Mouse (Mus musculus): Measurements from ENCODE around the gene Cdc37. TPM values are rescaled to one million over a fixed set of nuclear protein-coding genes. Genes with fewer than 3 reads are reported as not detected.

The Cdc37 gene
- polyA plus RNA-seq, 1 experiment from 2014 or later, result 260 TPM

GRCm38 (mm10) chr9:21165041-21165951, 15.5 kb upstream of the Cdc37 start, which contains the start of gene Pde4a:
TSS of gene Pde4a (plus strand) at chr9:21165714.
- Histone ChIP-seq H3K27ac (no peak within 1 kb of the TSS), H3K9me3 (no peaks in the 10 kb centered on the region), H3K36me3 (replicated peaks) (no peaks in the 10 kb centered on the region), H3K27me3 (peaks cover 82% of the 10 kb centered on the region), H3K4me1 (peaks cover 40% of the 10 kb centered on the region), H3K4me2 (peak within 1 kb of the TSS; percentile 61), H3K9ac (peak within 1 kb of the TSS; percentile 33; the same call in 1 of the 2 replicates), H3K4me3 (replicated peaks) (peak within 1 kb of the TSS; percentile 42)
- WGBS, result 1% methylated on average over 80 of the region's 86 CpGs
- peak; percentile 12; the same call in 1 of the 2 replicates for ATAC-seq (ENCODE audit: low FRiP score)

- WGBS, result 2% methylated on average over 26 of the region's 26 CpGs
- Histone ChIP-seq H3K36me3 (replicated peaks) (no peaks in the 10 kb centered on the region), H3K9ac (no peak overlapping the region), H3K4me1 (peaks cover 40% of the 10 kb centered on the region), H3K27me3 (peaks cover 83% of the 10 kb centered on the region), H3K9me3 (no peaks in the 10 kb centered on the region), H3K4me2 (peak overlapping the region; percentile 31), H3K27ac (no peak overlapping the region), H3K4me3 (replicated peaks) (peak overlapping the region; percentile 14; the same call in 1 of the 2 replicates)
- no peak for ATAC-seq (ENCODE audit: low FRiP score)
Measured at GRCm38 (mm10) chr9:21164072-21164471, 14.3 kb upstream of the Cdc37 start.

- Histone ChIP-seq H3K4me3 (replicated peaks) (no peak overlapping the region), H3K9me3 (no peaks in the 10 kb centered on the region), H3K4me2 (no peak overlapping the region), H3K9ac (no peak overlapping the region), H3K27me3 (peaks cover 82% of the 10 kb centered on the region), H3K36me3 (replicated peaks) (no peaks in the 10 kb centered on the region), H3K4me1 (peaks cover 35% of the 10 kb centered on the region), H3K27ac (no peak overlapping the region)
- no peak for ATAC-seq (ENCODE audit: low FRiP score)
- 35% methylated on average over 11 of the region's 11 CpGs for WGBS
Measured at GRCm38 (mm10) chr9:21163086-21164050, 13.6 kb upstream of the Cdc37 start.

GRCm38 (mm10) chr9:21161209-21161909, 11.6 kb upstream of the Cdc37 start:
- peak overlapping the region; percentile 55 for H3K4me3 ChIP-seq (replicated peaks)
- no peak overlapping the region for H3K27ac ChIP-seq
- no peaks in the 10 kb centered on the region for H3K9me3 ChIP-seq
- WGBS, result 1% methylated on average over 52 of the region's 52 CpGs
- peak overlapping the region; percentile 72 for H3K9ac ChIP-seq
- ATAC-seq (ENCODE audit: low FRiP score), result peak; percentile 71
- H3K36me3 ChIP-seq (replicated peaks), result no peaks in the 10 kb centered on the region
- H3K27me3 ChIP-seq, result peaks cover 62% of the 10 kb centered on the region
- H3K4me1 ChIP-seq, result peaks cover 27% of the 10 kb centered on the region
- peak overlapping the region; percentile 78 for H3K4me2 ChIP-seq

DNA sequence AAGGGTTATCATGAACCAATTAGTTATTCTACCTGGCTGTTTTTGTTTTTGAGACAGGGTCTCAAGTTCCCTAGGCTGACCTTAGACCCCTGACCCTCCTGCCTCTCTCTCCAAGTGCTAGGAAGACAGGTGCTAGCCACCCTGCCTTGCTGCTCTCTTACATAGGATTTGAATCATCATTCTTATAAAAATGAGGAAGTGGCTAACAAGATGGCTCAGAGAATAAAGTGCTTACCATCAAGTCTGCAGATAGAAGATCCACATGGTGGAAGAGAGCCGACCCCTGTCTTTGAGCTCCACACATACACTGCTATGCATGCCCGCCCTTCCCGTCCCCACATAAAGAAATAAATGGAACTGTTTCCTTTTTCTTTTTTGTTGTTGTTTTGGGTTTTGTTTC, 5.0 kb upstream of the Cdc37 start:
- peaks cover 8% of the 10 kb centered on the region for H3K27me3 ChIP-seq
- no peak overlapping the region for H3K4me3 ChIP-seq (replicated peaks)
- 83% methylated on average over 3 of the region's 3 CpGs for WGBS
- H3K27ac ChIP-seq, result no peak overlapping the region
- no peak for ATAC-seq (ENCODE audit: low FRiP score)
- H3K9me3 ChIP-seq, result no peaks in the 10 kb centered on the region
- no peak overlapping the region for H3K4me2 ChIP-seq
- no peaks in the 10 kb centered on the region for H3K36me3 ChIP-seq (replicated peaks)
- H3K9ac ChIP-seq, result no peak overlapping the region
- peaks cover 18% of the 10 kb centered on the region for H3K4me1 ChIP-seq

- no peak for ATAC-seq (ENCODE audit: low FRiP score)
- peaks cover 8% of the 10 kb centered on the region for H3K27me3 ChIP-seq
- H3K4me2 ChIP-seq, result peak overlapping the region; percentile 49
- peak overlapping the region; percentile 23; the same call in 1 of the 2 replicates for H3K4me3 ChIP-seq (replicated peaks)
- H3K36me3 ChIP-seq (replicated peaks), result no peaks in the 10 kb centered on the region
- H3K9me3 ChIP-seq, result no peaks in the 10 kb centered on the region
- peaks cover 22% of the 10 kb centered on the region for H3K4me1 ChIP-seq
- H3K27ac ChIP-seq, result no peak overlapping the region
- peak overlapping the region; percentile 39; the same call in 1 of the 2 replicates for H3K9ac ChIP-seq
- 18% methylated on average over 5 of the region's 5 CpGs for WGBS
Measured at GRCm38 (mm10) chr9:21153833-21154232, 4.1 kb upstream of the Cdc37 start.

- Histone ChIP-seq H3K27ac (no peak overlapping the region), H3K4me1 (peaks cover 27% of the 10 kb centered on the region), H3K4me3 (replicated peaks) (peak overlapping the region; percentile 23), H3K36me3 (replicated peaks) (no peaks in the 10 kb centered on the region), H3K9ac (peak overlapping the region; percentile 39; the same call in 1 of the 2 replicates), H3K4me2 (peak overlapping the region; percentile 49), H3K27me3 (peaks cover 8% of the 10 kb centered on the region), H3K9me3 (no peaks in the 10 kb centered on the region)
- ATAC-seq (ENCODE audit: low FRiP score), result no peak
- 5% methylated on average over 12 of the region's 12 CpGs for WGBS
Measured at GRCm38 (mm10) chr9:21153331-21153730, 3.5 kb upstream of the Cdc37 start.

GRCm38 (mm10) chr9:21152715-21153114, 2.9 kb upstream of the Cdc37 start:
- Histone ChIP-seq H3K4me2 (peak overlapping the region; percentile 49), H3K4me3 (replicated peaks) (no peak overlapping the region), H3K4me1 (peaks cover 33% of the 10 kb centered on the region), H3K9me3 (no peaks in the 10 kb centered on the region), H3K27ac (no peak overlapping the region), H3K27me3 (peaks cover 8% of the 10 kb centered on the region), H3K36me3 (replicated peaks) (no peaks in the 10 kb centered on the region), H3K9ac (no peak overlapping the region)
- no peak for ATAC-seq (ENCODE audit: low FRiP score)
- 5% methylated on average over 11 of the region's 11 CpGs for WGBS

- peak overlapping the region; percentile 70 for H3K27ac ChIP-seq
- peak overlapping the region; percentile 85 for H3K9ac ChIP-seq
- H3K36me3 ChIP-seq (replicated peaks), result peaks cover 21% of the 10 kb centered on the region
- H3K4me2 ChIP-seq, result peak overlapping the region; percentile 94
- H3K27me3 ChIP-seq, result peaks cover 8% of the 10 kb centered on the region
- 15% methylated on average over 8 of the region's 8 CpGs for WGBS
- no peaks in the 10 kb centered on the region for H3K9me3 ChIP-seq
- peak overlapping the region; percentile 87 for H3K4me3 ChIP-seq (replicated peaks)
- peaks cover 48% of the 10 kb centered on the region for H3K4me1 ChIP-seq
- no peak for ATAC-seq (ENCODE audit: low FRiP score)
Measured at GRCm38 (mm10) chr9:21149077-21149653, 617 bp downstream of the Cdc37 start.

GRCm38 (mm10) chr9:21148427-21148826, 1.4 kb downstream of the Cdc37 start:
- no peak for ATAC-seq (ENCODE audit: low FRiP score)
- H3K9me3 ChIP-seq, result no peaks in the 10 kb centered on the region
- no peak overlapping the region for H3K27ac ChIP-seq
- H3K4me3 ChIP-seq (replicated peaks), result peak overlapping the region; percentile 87
- H3K36me3 ChIP-seq (replicated peaks), result peaks cover 28% of the 10 kb centered on the region
- peak overlapping the region; percentile 85; the same call in 1 of the 2 replicates for H3K9ac ChIP-seq
- H3K4me1 ChIP-seq, result peaks cover 43% of the 10 kb centered on the region
- H3K27me3 ChIP-seq, result peaks cover 4% of the 10 kb centered on the region
- H3K4me2 ChIP-seq, result peak overlapping the region; percentile 94

DNA sequence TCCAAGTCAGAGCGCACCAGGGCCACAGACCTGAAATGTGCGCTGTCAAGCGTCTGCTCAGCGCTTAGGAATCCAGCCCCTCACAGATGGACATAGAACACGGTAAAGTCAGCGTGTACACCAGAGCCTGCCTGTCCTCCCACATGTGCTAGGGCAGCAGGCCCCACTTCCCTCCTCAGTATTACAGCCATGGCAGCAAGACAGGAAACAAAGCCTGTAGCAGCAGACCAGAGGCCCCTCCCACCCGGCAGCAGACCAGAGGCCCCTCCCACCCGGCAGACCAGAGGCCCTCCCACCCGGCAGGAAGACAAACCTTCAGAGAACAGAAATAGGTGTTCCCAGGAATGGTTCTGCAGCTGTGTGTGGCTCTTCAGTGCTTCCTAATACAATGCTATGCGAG, 3.1 kb downstream of the Cdc37 start:
- Histone ChIP-seq H3K9ac (peak overlapping the region; percentile 29; the same call in 1 of the 2 replicates), H3K36me3 (replicated peaks) (peaks cover 45% of the 10 kb centered on the region), H3K27ac (no peak overlapping the region), H3K4me3 (replicated peaks) (peak overlapping the region; percentile 8; the same call in 1 of the 2 replicates), H3K9me3 (no peaks in the 10 kb centered on the region), H3K4me2 (peak overlapping the region; percentile 35), H3K27me3 (no peaks in the 10 kb centered on the region), H3K4me1 (peaks cover 34% of the 10 kb centered on the region)
- WGBS, result 53% methylated on average over 10 of the region's 10 CpGs
- no peak for ATAC-seq (ENCODE audit: low FRiP score)

Data from forebrain, embryonic 12.5 days (tissue).